Mouse (Mus musculus): Measurements from ENCODE around the gene Pak6. TPM values are rescaled to one million over a fixed set of nuclear protein-coding genes. Genes with fewer than 3 reads are reported as not detected.

The Pak6 gene
- polyA plus RNA-seq, 1 experiment from 2014 or later: 1.2 TPM

DNA sequence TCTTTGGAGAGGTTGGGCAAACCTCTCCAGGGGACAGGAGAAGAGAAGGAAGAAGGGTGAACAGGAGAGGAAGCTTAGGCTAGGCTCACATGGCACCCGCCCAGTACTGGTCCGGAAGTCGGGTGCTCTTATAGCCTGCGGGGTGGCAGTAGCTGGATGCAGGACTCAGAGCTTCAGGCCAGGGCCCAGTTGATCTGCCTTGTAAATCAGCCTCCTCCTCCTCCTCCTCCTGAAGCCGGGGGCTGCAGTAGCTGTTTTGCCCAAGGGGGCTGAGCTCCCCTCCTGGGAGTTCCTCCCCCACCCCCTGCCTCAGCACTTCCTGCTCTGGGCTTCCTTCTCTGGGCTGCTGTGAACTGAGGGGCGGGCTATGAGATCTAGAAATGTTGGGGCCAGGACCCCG is 65.2 kb downstream of the Pak6 start, which contains the start of gene Plcb2:
Gene Plcb2, minus strand, starts transcription at position 102 of the 400 bp plus-strand sequence.
- Histone ChIP-seq H3K4me1 (ENCODE audit: control insufficient read depth, insufficient read depth, low read length) (0 out of 2 replicates have a peak, but pooled peaks cover 3% of the 10 kb centered on the region), H3K4me3 (ENCODE audit: low read depth, low read length) (no peak within 1 kb of the TSS), H3K9me3 (ENCODE audit: control insufficient read depth, low read length) (no peaks in the 10 kb centered on the region), H3K36me3 (ENCODE audit: control insufficient read depth, insufficient read depth, low read length) (no peaks in the 10 kb centered on the region), H3K9ac (ENCODE audit: low read length) (no peak within 1 kb of the TSS; the same call in 1 of the 2 replicates), H3K27me3 (ENCODE audit: control insufficient read depth, insufficient read depth, low read length) (peaks cover 2% of the 10 kb centered on the region; the same call in 1 of the 2 replicates), H3K4me2 (no peak within 1 kb of the TSS), H3K27ac (ENCODE audit: low read depth, low read length) (no peak within 1 kb of the TSS)
- WGBS: 12% methylated on average over 7 of the region's 7 CpGs
- ATAC-seq (ENCODE audit: low FRiP score) (0 out of 2 replicates have a peak, but pooled peaks have one; percentile 16), DNase-seq (ENCODE audit: low spot score, missing footprints) (peak; percentile 66)

- H3K27me3 ChIP-seq (ENCODE audit: control insufficient read depth, insufficient read depth, low read length): peaks cover 2% of the 10 kb centered on the region; the same call in 1 of the 2 replicates
- WGBS: 51% methylated on average over 4 of the region's 4 CpGs
Observed at GRCm38 (mm10) chr2:118729194-118729593, 66.1 kb downstream of the Pak6 start.

DNA sequence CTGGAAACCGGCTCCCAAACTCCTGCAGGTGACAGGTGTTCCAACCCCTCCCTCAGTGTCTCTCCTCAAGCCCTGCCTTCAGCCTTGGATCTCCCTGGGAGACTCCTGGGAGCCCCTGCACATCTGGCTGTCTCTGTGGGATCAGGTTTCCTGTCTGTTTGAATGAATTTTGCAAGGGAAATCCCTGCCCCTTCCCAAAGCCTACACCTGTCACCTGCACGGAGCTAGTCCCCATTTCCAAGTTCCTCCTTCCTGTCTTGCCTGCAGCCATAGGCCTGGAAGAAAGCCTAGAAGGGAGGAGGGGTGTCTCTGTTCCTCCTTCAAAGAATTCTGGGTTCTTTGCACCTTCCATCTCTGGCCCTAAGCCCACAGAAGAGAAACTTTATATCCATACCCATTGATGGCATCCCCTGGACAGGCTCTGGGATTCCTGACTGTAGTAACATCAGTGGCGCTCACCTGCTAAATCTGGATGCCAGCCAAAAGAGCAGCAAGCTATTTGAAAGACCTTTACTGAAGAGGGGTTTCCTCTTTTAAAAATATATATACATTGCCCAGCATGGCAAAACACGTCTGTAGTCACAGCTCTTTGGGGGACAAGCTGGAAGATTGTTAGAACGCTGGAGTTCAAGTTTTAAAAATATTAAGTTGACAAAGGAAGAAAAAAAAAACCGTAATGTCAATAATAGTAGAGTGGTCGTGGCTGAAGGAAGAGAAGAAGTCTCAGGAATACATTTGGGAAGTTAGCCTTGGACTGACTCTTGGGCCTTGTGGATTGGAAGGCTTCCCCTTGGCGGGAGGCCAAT is 66.9 kb downstream of the Pak6 start:
- H3K4me2 ChIP-seq: no peak overlapping the region
- WGBS: 22% methylated on average over 8 of the region's 8 CpGs
- ATAC-seq (ENCODE audit: low FRiP score) (no peak), DNase-seq (ENCODE audit: low spot score, missing footprints) (peak; percentile 81)
- H3K4me3 ChIP-seq (ENCODE audit: low read depth, low read length): no peak overlapping the region
- H3K9me3 ChIP-seq (ENCODE audit: control insufficient read depth, low read length): no peaks in the 10 kb centered on the region
- no peak overlapping the region for H3K9ac ChIP-seq (ENCODE audit: low read length)
- no peaks in the 10 kb centered on the region for H3K36me3 ChIP-seq (ENCODE audit: control insufficient read depth, insufficient read depth, low read length)
- no peak overlapping the region for H3K27ac ChIP-seq (ENCODE audit: low read depth, low read length)
- H3K4me1 ChIP-seq (ENCODE audit: control insufficient read depth, insufficient read depth, low read length): 0 out of 2 replicates have a peak, but pooled peaks cover 3% of the 10 kb centered on the region
- H3K27me3 ChIP-seq (ENCODE audit: control insufficient read depth, insufficient read depth, low read length): peaks cover 2% of the 10 kb centered on the region; the same call in 1 of the 2 replicates

More at GRCm38 (mm10) chr2:118729194-118729593, 66.1 kb downstream of the Pak6 start:
- no peak overlapping the region for H3K4me2 ChIP-seq
- 0 out of 2 replicates have a peak, but pooled peaks cover 3% of the 10 kb centered on the region for H3K4me1 ChIP-seq (ENCODE audit: control insufficient read depth, insufficient read depth, low read length)
- no peaks in the 10 kb centered on the region for H3K36me3 ChIP-seq (ENCODE audit: control insufficient read depth, insufficient read depth, low read length)
- no peak overlapping the region for H3K4me3 ChIP-seq (ENCODE audit: low read depth, low read length)
- DNase-seq (ENCODE audit: low spot score, missing footprints) (peak; percentile 84), ATAC-seq (ENCODE audit: low FRiP score) (no peak)
- no peaks in the 10 kb centered on the region for H3K9me3 ChIP-seq (ENCODE audit: control insufficient read depth, low read length)
- H3K9ac ChIP-seq (ENCODE audit: low read length): no peak overlapping the region
- H3K27ac ChIP-seq (ENCODE audit: low read depth, low read length): no peak overlapping the region

- 0 out of 2 replicates have a peak, but pooled peaks cover 3% of the 10 kb centered on the region for H3K4me1 ChIP-seq (ENCODE audit: control insufficient read depth, insufficient read depth, low read length)
- DNase-seq (ENCODE audit: low spot score, missing footprints) (peak; percentile 82), ATAC-seq (ENCODE audit: low FRiP score) (no peak)
- H3K4me2 ChIP-seq: no peak overlapping the region
- H3K27ac ChIP-seq (ENCODE audit: low read depth, low read length): no peak overlapping the region
- no peak overlapping the region for H3K9ac ChIP-seq (ENCODE audit: low read length)
- no peaks in the 10 kb centered on the region for H3K9me3 ChIP-seq (ENCODE audit: control insufficient read depth, low read length)
- H3K4me3 ChIP-seq (ENCODE audit: low read depth, low read length): no peak overlapping the region
- WGBS: 2% methylated on average over 3 of the region's 3 CpGs
- peaks cover 2% of the 10 kb centered on the region; the same call in 1 of the 2 replicates for H3K27me3 ChIP-seq (ENCODE audit: control insufficient read depth, insufficient read depth, low read length)
- no peaks in the 10 kb centered on the region for H3K36me3 ChIP-seq (ENCODE audit: control insufficient read depth, insufficient read depth, low read length)
Observed at GRCm38 (mm10) chr2:118730622-118730915, 67.5 kb downstream of the Pak6 start.

GRCm38 (mm10) chr2:118731981-118732380 is 68.9 kb downstream of the Pak6 start:
- H3K9me3 ChIP-seq (ENCODE audit: control insufficient read depth, low read length): no peaks in the 10 kb centered on the region
- H3K27ac ChIP-seq (ENCODE audit: low read depth, low read length): no peak overlapping the region
- H3K36me3 ChIP-seq (ENCODE audit: control insufficient read depth, insufficient read depth, low read length): no peaks in the 10 kb centered on the region
- no peak overlapping the region for H3K4me3 ChIP-seq (ENCODE audit: low read depth, low read length)
- no peak overlapping the region for H3K9ac ChIP-seq (ENCODE audit: low read length)
- no peak for ATAC-seq (ENCODE audit: low FRiP score)
- peaks cover 2% of the 10 kb centered on the region; the same call in 1 of the 2 replicates for H3K27me3 ChIP-seq (ENCODE audit: control insufficient read depth, insufficient read depth, low read length)
- 89% methylated on average over 5 of the region's 5 CpGs for WGBS
- DNase-seq (ENCODE audit: low spot score, missing footprints): peak; percentile 60
- 0 out of 2 replicates have a peak, but pooled peaks cover 3% of the 10 kb centered on the region for H3K4me1 ChIP-seq (ENCODE audit: control insufficient read depth, insufficient read depth, low read length)
- H3K4me2 ChIP-seq: no peak overlapping the region

GRCm38 (mm10) chr2:118733341-118733740 is 70.2 kb downstream of the Pak6 start:
- Histone ChIP-seq H3K4me1 (ENCODE audit: control insufficient read depth, insufficient read depth, low read length) (no peaks in the 10 kb centered on the region), H3K9ac (ENCODE audit: low read length) (no peak overlapping the region), H3K27me3 (ENCODE audit: control insufficient read depth, insufficient read depth, low read length) (0 out of 2 replicates have a peak, but pooled peaks cover 2% of the 10 kb centered on the region), H3K4me2 (no peak overlapping the region), H3K27ac (ENCODE audit: low read depth, low read length) (no peak overlapping the region), H3K4me3 (ENCODE audit: low read depth, low read length) (no peak overlapping the region), H3K9me3 (ENCODE audit: control insufficient read depth, low read length) (no peaks in the 10 kb centered on the region), H3K36me3 (ENCODE audit: control insufficient read depth, insufficient read depth, low read length) (no peaks in the 10 kb centered on the region)
- DNase-seq (ENCODE audit: low spot score, missing footprints) (no peak), ATAC-seq (ENCODE audit: low FRiP score) (no peak)
- 66% methylated on average over 5 of the region's 5 CpGs for WGBS

GRCm38 (mm10) chr2:118740341-118740740 is 77.2 kb downstream of the Pak6 start:
- H3K4me1 ChIP-seq (ENCODE audit: control insufficient read depth, insufficient read depth, low read length): peaks cover 6% of the 10 kb centered on the region
- no peak for ATAC-seq (ENCODE audit: low FRiP score)
- no peak overlapping the region for H3K4me2 ChIP-seq
- no peak overlapping the region for H3K4me3 ChIP-seq (ENCODE audit: low read depth, low read length)
- DNase-seq (ENCODE audit: low spot score, missing footprints): no peak
- H3K27ac ChIP-seq (ENCODE audit: low read depth, low read length): no peak overlapping the region
- H3K36me3 ChIP-seq (ENCODE audit: control insufficient read depth, insufficient read depth, low read length): no peaks in the 10 kb centered on the region
- no peaks in the 10 kb centered on the region for H3K9me3 ChIP-seq (ENCODE audit: control insufficient read depth, low read length)
- H3K9ac ChIP-seq (ENCODE audit: low read length): no peak overlapping the region
- H3K27me3 ChIP-seq (ENCODE audit: control insufficient read depth, insufficient read depth, low read length): peaks cover 9% of the 10 kb centered on the region
- 72% methylated on average over 3 of the region's 3 CpGs for WGBS

GRCm38 (mm10) chr2:118741183-118741582 is 78.1 kb downstream of the Pak6 start:
- Histone ChIP-seq H3K9ac (ENCODE audit: low read length) (no peak overlapping the region), H3K4me3 (ENCODE audit: low read depth, low read length) (no peak overlapping the region), H3K4me2 (no peak overlapping the region), H3K36me3 (ENCODE audit: control insufficient read depth, insufficient read depth, low read length) (no peaks in the 10 kb centered on the region), H3K27ac (ENCODE audit: low read depth, low read length) (no peak overlapping the region), H3K4me1 (ENCODE audit: control insufficient read depth, insufficient read depth, low read length) (peaks cover 6% of the 10 kb centered on the region), H3K27me3 (ENCODE audit: control insufficient read depth, insufficient read depth, low read length) (peaks cover 9% of the 10 kb centered on the region), H3K9me3 (ENCODE audit: control insufficient read depth, low read length) (no peaks in the 10 kb centered on the region)
- ATAC-seq (ENCODE audit: low FRiP score) (no peak), DNase-seq (ENCODE audit: low spot score, missing footprints) (peak; percentile 8)
- WGBS: 78% methylated on average over 9 of the region's 9 CpGs

- no peaks in the 10 kb centered on the region for H3K9me3 ChIP-seq (ENCODE audit: control insufficient read depth, low read length)
- no peak for ATAC-seq (ENCODE audit: low FRiP score)
- 29% methylated on average over 8 of the region's 8 CpGs for WGBS
Observed at GRCm38 (mm10) chr2:118743261-118743943, 80.3 kb downstream of the Pak6 start.

More at GRCm38 (mm10) chr2:118743261-118743943, 80.3 kb downstream of the Pak6 start:
- Histone ChIP-seq H3K4me1 (ENCODE audit: control insufficient read depth, insufficient read depth, low read length) (peaks cover 12% of the 10 kb centered on the region), H3K4me3 (ENCODE audit: low read depth, low read length) (no peak overlapping the region), H3K9ac (ENCODE audit: low read length) (no peak overlapping the region), H3K27ac (ENCODE audit: low read depth, low read length) (no peak overlapping the region), H3K27me3 (ENCODE audit: control insufficient read depth, insufficient read depth, low read length) (peaks cover 9% of the 10 kb centered on the region), H3K4me2 (no peak overlapping the region), H3K36me3 (ENCODE audit: control insufficient read depth, insufficient read depth, low read length) (no peaks in the 10 kb centered on the region)
- peak; percentile 92 for DNase-seq (ENCODE audit: low spot score, missing footprints)
